Mouse (Mus musculus) thymus, postnatal 10 days (tissue): Measurements from ENCODE around the gene Nr6a1.

Source experiments
- DNase-seq, 2 experiments: peaks; one replicate each; pipeline ENCODE4 v3.0.0; 2021; ENCODE audit warnings: low spot score in 2 of 2

Gene Nr6a1

GRCm38 (mm10) chr2:38874544-38875108 is 52.9 kb downstream of the Nr6a1 start:
- no peak for DNase-seq

GRCm38 (mm10) chr2:38872730-38873129 is 54.8 kb downstream of the Nr6a1 start:
- no peak for DNase-seq

- no peak for DNase-seq
Observed at GRCm38 (mm10) chr2:38866711-38867110, 60.8 kb downstream of the Nr6a1 start.

GRCm38 (mm10) chr2:38864011-38864410 is 63.5 kb downstream of the Nr6a1 start:
- peak in 1 of 2 experiments; percentile 37 for DNase-seq

GRCm38 (mm10) chr2:38851797-38852196 is 75.7 kb downstream of the Nr6a1 start:
- no peak for DNase-seq

- DNase-seq = no peak
Observed at GRCm38 (mm10) chr2:38846319-38846718, 81.2 kb downstream of the Nr6a1 start.

GRCm38 (mm10) chr2:38835489-38835888 is 92.0 kb downstream of the Nr6a1 start:
- DNase-seq = no peak

- no peak for DNase-seq
Observed at GRCm38 (mm10) chr2:38831976-38832375, 95.5 kb downstream of the Nr6a1 start.

- no peak for DNase-seq
Observed at GRCm38 (mm10) chr2:38829521-38829920, 98.0 kb downstream of the Nr6a1 start.

- no peak for DNase-seq
Observed at GRCm38 (mm10) chr2:38827801-38828306, 99.6 kb downstream of the Nr6a1 start.

- no peak for DNase-seq
Observed at GRCm38 (mm10) chr2:38826189-38826588, 101.3 kb downstream of the Nr6a1 start.

- peak in 1 of 2 experiments; percentile 25 for DNase-seq
Observed at GRCm38 (mm10) chr2:38824791-38825768, 102.4 kb downstream of the Nr6a1 start.

- DNase-seq = peak; percentile 48 to 55
Observed at GRCm38 (mm10) chr2:38823912-38824583, 103.4 kb downstream of the Nr6a1 start.

- peak in 1 of 2 experiments; percentile 10 for DNase-seq
Observed at GRCm38 (mm10) chr2:38823406-38823805, 104.1 kb downstream of the Nr6a1 start.

- DNase-seq = peak; percentile 38 to 44
Observed at GRCm38 (mm10) chr2:38822995-38823394, 104.5 kb downstream of the Nr6a1 start.

- no peak for DNase-seq
Observed at GRCm38 (mm10) chr2:38817487-38817886, 110.0 kb downstream of the Nr6a1 start.

GRCm38 (mm10) chr2:38797087-38797624 is 130.3 kb downstream of the Nr6a1 start:
- DNase-seq = peak; percentile 54 to 78

- no peak for DNase-seq
Observed at GRCm38 (mm10) chr2:38787338-38787737, 140.2 kb downstream of the Nr6a1 start.

GRCm38 (mm10) chr2:38786216-38786960 is 141.1 kb downstream of the Nr6a1 start:
- DNase-seq = no peak

- no peak for DNase-seq
Observed at GRCm38 (mm10) chr2:38785113-38785512, 142.4 kb downstream of the Nr6a1 start.

- no peak for DNase-seq
Observed at GRCm38 (mm10) chr2:38784396-38784795, 143.1 kb downstream of the Nr6a1 start.
